Mouse (Mus musculus): ENCODE measurements around the gene Gfod1. TPM values are rescaled to one million over a fixed set of nuclear protein-coding genes. Genes with fewer than 3 reads are reported as not detected.
A peak's percentile ranks its signal among the peaks of the same experiment; 100 is the strongest.

Gene Gfod1
- 6.5 TPM for polyA plus RNA-seq (2012; fragmentation: generic; extraction: Trizol)

GRCm38 (mm10) chr13:43304018-43304431, at the start of gene Gfod1:
TSS of gene Gfod1 (minus strand) at chr13:43304172.
- Histone ChIP-seq H3K27me3 (ENCODE audit: control insufficient read depth, insufficient read depth, insufficient read length) (no peaks in the 10 kb centered on the region), H3K36me3 (ENCODE audit: control insufficient read depth, insufficient read depth) (no peaks in the 10 kb centered on the region), H3K4me2 (ENCODE audit: low read depth) (peak within 1 kb of the TSS; percentile 100), H3K4me3 (peak within 1 kb of the TSS; percentile 90), H3ac (ENCODE audit: control insufficient read depth, insufficient read length) (peak within 1 kb of the TSS; percentile 49), H3K79me2 (ENCODE audit: control insufficient read depth, insufficient read depth) (peaks cover 42% of the 10 kb centered on the region)
- peak; percentile 88 for TF ChIP-seq POLR2A (IDR thresholded peaks at IDR 0.05; ENCODE audit: insufficient read length, low read depth)
- peak in 1 of 3 experiments; percentile 41 for TF ChIP-seq MYOG (IDR thresholded peaks at IDR 0.05; ENCODE audit: control insufficient read depth in 1 of 3, insufficient read depth in 1 of 3, insufficient read length in 2 of 3, low read depth in 2 of 3)
- TF ChIP-seq POLR2AphosphoS2 (IDR thresholded peaks at IDR 0.05; ENCODE audit: insufficient read length, low read depth) = peak; percentile 72
- no peak for TF ChIP-seq MAX (IDR thresholded peaks at IDR 0.05; ENCODE audit: low read depth)
- peak; percentile 29 for TF ChIP-seq SRF (IDR thresholded peaks at IDR 0.05; ENCODE audit: control insufficient read depth, insufficient read length, low read depth)

- TF ChIP-seq USF1 (IDR thresholded peaks at IDR 0.05; ENCODE audit: low read depth) (no peak), CEBPB (IDR thresholded peaks at IDR 0.05; ENCODE audit: insufficient read depth, poor library complexity, severe bottlenecking) (no peak), MYOG (IDR thresholded peaks at IDR 0.05; ENCODE audit: control insufficient read depth in 1 of 3, insufficient read depth in 1 of 3, insufficient read length in 2 of 3, low read depth in 2 of 3) (no peak), MYOD1 (IDR thresholded peaks at IDR 0.05; ENCODE audit: control insufficient read depth in 1 of 3, insufficient read length in 2 of 3, low read depth in 2 of 3) (no peak), E2F4 (IDR thresholded peaks at IDR 0.05; ENCODE audit: insufficient read depth) (no peak), MAX (IDR thresholded peaks at IDR 0.05; ENCODE audit: low read depth) (no peak), SRF (IDR thresholded peaks at IDR 0.05; ENCODE audit: control insufficient read depth, insufficient read length, low read depth) (no peak), REST (IDR thresholded peaks at IDR 0.05; ENCODE audit: insufficient read depth, insufficient read length) (no peak), POLR2AphosphoS2 (IDR thresholded peaks at IDR 0.05; ENCODE audit: insufficient read length, low read depth) (no peak), TCF3 (IDR thresholded peaks at IDR 0.05; ENCODE audit: insufficient read length, low read depth) (no peak), TCF12 (IDR thresholded peaks at IDR 0.05; ENCODE audit: insufficient read depth, poor library complexity, severe bottlenecking) (no peak), POLR2A (IDR thresholded peaks at IDR 0.05; ENCODE audit: insufficient read length, low read depth) (no peak)
- Histone ChIP-seq H3K27me3 (ENCODE audit: control insufficient read depth, insufficient read depth, insufficient read length) (no peaks in the 10 kb centered on the region), H3K4me3 (no peak overlapping the region), H3K79me2 (ENCODE audit: control insufficient read depth, insufficient read depth) (no peaks in the 10 kb centered on the region), H3K4me2 (ENCODE audit: low read depth) (peak overlapping the region; percentile 30), H3ac (ENCODE audit: control insufficient read depth, insufficient read length) (no peak overlapping the region), H3K36me3 (ENCODE audit: control insufficient read depth, insufficient read depth) (no peaks in the 10 kb centered on the region)
These were observed 49.4 kb upstream of the Gfod1 start for GRCm38 (mm10) chr13:43353356-43353755.

- no peaks in the 10 kb centered on the region for H3K79me2 ChIP-seq (ENCODE audit: control insufficient read depth, insufficient read depth)
- no peaks in the 10 kb centered on the region for H3K36me3 ChIP-seq (ENCODE audit: control insufficient read depth, insufficient read depth)
- H3K27me3 ChIP-seq (ENCODE audit: control insufficient read depth, insufficient read depth, insufficient read length) = no peaks in the 10 kb centered on the region
- H3K4me3 ChIP-seq = no peak overlapping the region
- no peak overlapping the region for H3K4me2 ChIP-seq (ENCODE audit: low read depth)
- no peak for TF ChIP-seq MAX (IDR thresholded peaks at IDR 0.05; ENCODE audit: low read depth)
- no peak for TF ChIP-seq TCF12 (IDR thresholded peaks at IDR 0.05; ENCODE audit: insufficient read depth, poor library complexity, severe bottlenecking)
- no peak for TF ChIP-seq SRF (IDR thresholded peaks at IDR 0.05; ENCODE audit: control insufficient read depth, insufficient read length, low read depth)
- TF ChIP-seq USF1 (IDR thresholded peaks at IDR 0.05; ENCODE audit: low read depth) = no peak
- TF ChIP-seq E2F4 (IDR thresholded peaks at IDR 0.05; ENCODE audit: insufficient read depth) = no peak
- no peak for TF ChIP-seq POLR2AphosphoS2 (IDR thresholded peaks at IDR 0.05; ENCODE audit: insufficient read length, low read depth)
- TF ChIP-seq MYOD1 (IDR thresholded peaks at IDR 0.05; ENCODE audit: control insufficient read depth in 1 of 3, insufficient read length in 2 of 3, low read depth in 2 of 3) = no peak
- no peak for TF ChIP-seq CEBPB (IDR thresholded peaks at IDR 0.05; ENCODE audit: insufficient read depth, poor library complexity, severe bottlenecking)
- TF ChIP-seq REST (IDR thresholded peaks at IDR 0.05; ENCODE audit: insufficient read depth, insufficient read length) = no peak
- no peak for TF ChIP-seq TCF3 (IDR thresholded peaks at IDR 0.05; ENCODE audit: insufficient read length, low read depth)
- TF ChIP-seq POLR2A (IDR thresholded peaks at IDR 0.05; ENCODE audit: insufficient read length, low read depth) = no peak
- no peak for TF ChIP-seq MYOG (IDR thresholded peaks at IDR 0.05; ENCODE audit: control insufficient read depth in 1 of 3, insufficient read depth in 1 of 3, insufficient read length in 2 of 3, low read depth in 2 of 3)
- H3ac ChIP-seq (ENCODE audit: control insufficient read depth, insufficient read length) = no peak overlapping the region
These were observed 46.7 kb upstream of the Gfod1 start for GRCm38 (mm10) chr13:43350489-43351169.

GRCm38 (mm10) chr13:43349376-43349775, 45.4 kb upstream of the Gfod1 start:
- Histone ChIP-seq H3K27me3 (ENCODE audit: control insufficient read depth, insufficient read depth, insufficient read length) (no peaks in the 10 kb centered on the region), H3K4me2 (ENCODE audit: low read depth) (no peak overlapping the region), H3ac (ENCODE audit: control insufficient read depth, insufficient read length) (no peak overlapping the region), H3K36me3 (ENCODE audit: control insufficient read depth, insufficient read depth) (no peaks in the 10 kb centered on the region), H3K4me3 (no peak overlapping the region), H3K79me2 (ENCODE audit: control insufficient read depth, insufficient read depth) (no peaks in the 10 kb centered on the region)
- TF ChIP-seq MYOD1 (IDR thresholded peaks at IDR 0.05; ENCODE audit: control insufficient read depth in 1 of 3, insufficient read length in 2 of 3, low read depth in 2 of 3) (no peak), POLR2A (IDR thresholded peaks at IDR 0.05; ENCODE audit: insufficient read length, low read depth) (no peak), MYOG (IDR thresholded peaks at IDR 0.05; ENCODE audit: control insufficient read depth in 1 of 3, insufficient read depth in 1 of 3, insufficient read length in 2 of 3, low read depth in 2 of 3) (no peak), POLR2AphosphoS2 (IDR thresholded peaks at IDR 0.05; ENCODE audit: insufficient read length, low read depth) (no peak), SRF (IDR thresholded peaks at IDR 0.05; ENCODE audit: control insufficient read depth, insufficient read length, low read depth) (no peak), USF1 (IDR thresholded peaks at IDR 0.05; ENCODE audit: low read depth) (no peak), CEBPB (IDR thresholded peaks at IDR 0.05; ENCODE audit: insufficient read depth, poor library complexity, severe bottlenecking) (no peak), TCF12 (IDR thresholded peaks at IDR 0.05; ENCODE audit: insufficient read depth, poor library complexity, severe bottlenecking) (no peak), TCF3 (IDR thresholded peaks at IDR 0.05; ENCODE audit: insufficient read length, low read depth) (no peak), E2F4 (IDR thresholded peaks at IDR 0.05; ENCODE audit: insufficient read depth) (no peak), MAX (IDR thresholded peaks at IDR 0.05; ENCODE audit: low read depth) (no peak), REST (IDR thresholded peaks at IDR 0.05; ENCODE audit: insufficient read depth, insufficient read length) (no peak)

All from myocyte (in vitro differentiated cells).